Mouse (Mus musculus) forebrain, embryonic 10.5 days (tissue): Measurements from ENCODE around the gene Tbca. TPM values are rescaled to one million over a fixed set of nuclear protein-coding genes. Genes with fewer than 3 reads are reported as not detected.

Experiments used
- polyA plus RNA-seq: library from polyadenylated mRNA; unstranded; fragments of >200 nt; fragmentation: Nextera tagmentation; extraction: Ambion mirVana; gene quantifications from 2 replicates; pipeline ENCODE4 v1.2.1, GENCODE M21; 2016

Tbca gene
- polyA plus RNA-seq, 1 experiment from 2014 or later: 268 TPM

Other genes starting within 250 kb of the Tbca start
- 0.55 and 1.6 TPM in 2 replicates for gene Otp, start 86.7 kb downstream of the Tbca start, polyA plus RNA-seq
- 15.8 and 15.9 TPM in 2 replicates for gene Wdr41, start 187.4 kb downstream of the Tbca start, polyA plus RNA-seq